In genomic region chr14:28467956-28468355, GRCm38 (mm10) we compare ENCODE assay signal across 20 mouse cellular contexts. TPM values are rescaled to one million over a fixed set of nuclear protein-coding genes. Genes with fewer than 3 reads are reported as not detected.
DNase-seq lines count a peak whose midpoint lies in the region.
"Had no signal": no experiment of that assay in that cellular context is flagged by ENCODE, and none has a peak within 500 bp of the region (broad histone marks: within the 10 kb centered on the region; RNA-seq: fewer than 3 reads in every experiment).

No protein-coding gene starts in this region.

- DNase-seq in kidney, adult 9 months: peak; percentile 66
- no peak for DNase-seq in kidney, adult 18-20 months
- peak; percentile 29 for DNase-seq in retina, postnatal 1 day
- DNase-seq in retina, embryonic 14.5 days (ENCODE audit: low spot score): no peak
- no peak for DNase-seq in limb, embryonic 10.5 days (ENCODE audit: low spot score)
- DNase-seq in mesoderm, embryonic 11.5 days (ENCODE audit: low read depth, low spot score): peak; percentile 46
- no peak for DNase-seq in right cerebral cortex, adult 2 months (ENCODE audit: low spot score in 2 of 2)
- DNase-seq in thymus, postnatal 14 days: no peak
- DNase-seq: adrenal gland, postnatal 10 days; cerebellum, adult 2 months; cerebellum, postnatal 25 days; embryo, embryonic 11 days; gastrocnemius, adult 2 months; layer of hippocampus, postnatal 36 days; thymus, adult 2 months had no signal

- peak overlapping the region; percentile 83 for H3K27ac ChIP-seq in limb, embryonic 10.5 days
- H3K27ac ChIP-seq: embryonic facial prominence, embryonic 15.5 days; gastrocnemius, adult 2 months; hindbrain, embryonic 14.5 days; kidney, postnatal 0 days; midbrain, embryonic 13.5 days had no signal

- no peak overlapping the region for H3K4me3 ChIP-seq in limb, embryonic 10.5 days
- H3K4me3 ChIP-seq: embryonic facial prominence, embryonic 15.5 days; gastrocnemius, adult 2 months; midbrain, embryonic 13.5 days had no signal

- H3K9me3 ChIP-seq in limb, embryonic 10.5 days (replicated peaks): no peaks in the 10 kb centered on the region
- H3K9me3 ChIP-seq: embryonic facial prominence, embryonic 15.5 days; midbrain, embryonic 13.5 days had no signal

- 0 out of 2 replicates have a peak, but pooled peaks cover under 1% of the 10 kb centered on the region for H3K27me3 ChIP-seq in limb, embryonic 10.5 days (ENCODE audit: low read depth, poor library complexity, severe bottlenecking)
- H3K27me3 ChIP-seq: embryonic facial prominence, embryonic 15.5 days had no signal

- 76% methylated on average over 5 of the region's 5 CpGs for WGBS in limb, embryonic 10.5 days

- H3K4me1 ChIP-seq in limb, embryonic 10.5 days: peaks cover 82% of the 10 kb centered on the region

- H3K36me3 ChIP-seq in limb, embryonic 10.5 days: no peaks in the 10 kb centered on the region
- H3K36me3 ChIP-seq: embryonic facial prominence, embryonic 15.5 days; midbrain, embryonic 13.5 days had no signal

RNA-seq across cellular contexts. Expression of gene Wnt5a, which starts 36.6 kb away (rescaled TPM):
- polyA plus RNA-seq in limb, embryonic 10.5 days (2016; fragmentation: Nextera tagmentation; extraction: Ambion mirVana): 64.8 and 91.9 TPM in 2 replicates
- polyA plus RNA-seq: inflammation-experienced regulatory T-cells, adult 6 months had no signal

Comparison
In these comparisons a context has a peak if more than half of its experiments do, and no peak if none do; other contexts are left out.
1. DNase-seq: peak in kidney, adult 9 months (single experiment), retina, postnatal 1 day (single experiment) and mesoderm, embryonic 11.5 days (single experiment); none in kidney, adult 18-20 months (single experiment), retina, embryonic 14.5 days (single experiment), limb, embryonic 10.5 days (single experiment), right cerebral cortex, adult 2 months (0 of 2) and thymus, postnatal 14 days (single experiment).